Mouse (Mus musculus) adrenal gland (tissue): Measurements from ENCODE around the gene Tox3.

Source experiments
- intact Hi-C: fragments of 180-260 bp; cut with DNase I; formaldehyde crosslinking; loops from one replicate; pipeline ENCODE4 v1.15.1; 2025
- long read RNA-seq, 2 experiments: library from polyadenylated mRNA; unstranded; transcript quantifications; one replicate each; pipeline ENCODE4 v2.0.0; 2020; ENCODE audit warnings: borderline replicate concordance in 1 of 2; ENCODE audit not compliant: insufficient replicate concordance in 1 of 2

Tox3 gene
- long read RNA-seq, experiment 1 = 0 reads
- long read RNA-seq, experiment 2 = 0 reads

- intact Hi-C loops = no loop called here
These were observed at the start of gene Tox3 for GRCm38 (mm10) chr8:90348178-90348925. Tox3 (minus strand) TSS chr8:90348343.

GRCm38 (mm10) chr8:90392643-90393042, 44.5 kb upstream of the Tox3 start:
- intact Hi-C loops = no loop called here

GRCm38 (mm10) chr8:90391483-90392074, 43.4 kb upstream of the Tox3 start:
- intact Hi-C loops = no loop called here

- intact Hi-C loops = no loop called here
These were observed 42.7 kb upstream of the Tox3 start for GRCm38 (mm10) chr8:90390827-90391226.

DNA sequence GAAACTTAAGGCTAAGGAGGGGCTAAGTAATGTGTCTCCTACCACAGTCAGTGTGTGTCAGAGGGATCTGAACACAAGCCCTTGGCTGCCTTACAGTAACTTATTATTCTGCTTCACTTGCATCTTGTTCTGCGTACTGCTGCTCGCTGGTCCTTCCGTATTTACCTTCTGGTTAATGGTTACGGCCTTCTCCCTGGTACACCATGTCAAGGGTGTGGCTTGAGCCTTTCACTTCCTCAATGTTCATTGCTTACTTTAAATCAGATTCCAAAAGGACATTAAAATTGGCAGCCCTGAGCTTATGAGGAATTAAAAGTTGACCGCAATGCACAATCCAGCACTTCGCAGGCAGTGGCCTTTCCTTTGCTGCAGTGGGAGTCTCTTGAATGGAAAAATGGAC, 30.9 kb upstream of the Tox3 start:
- intact Hi-C loops = no loop called here

DNA sequence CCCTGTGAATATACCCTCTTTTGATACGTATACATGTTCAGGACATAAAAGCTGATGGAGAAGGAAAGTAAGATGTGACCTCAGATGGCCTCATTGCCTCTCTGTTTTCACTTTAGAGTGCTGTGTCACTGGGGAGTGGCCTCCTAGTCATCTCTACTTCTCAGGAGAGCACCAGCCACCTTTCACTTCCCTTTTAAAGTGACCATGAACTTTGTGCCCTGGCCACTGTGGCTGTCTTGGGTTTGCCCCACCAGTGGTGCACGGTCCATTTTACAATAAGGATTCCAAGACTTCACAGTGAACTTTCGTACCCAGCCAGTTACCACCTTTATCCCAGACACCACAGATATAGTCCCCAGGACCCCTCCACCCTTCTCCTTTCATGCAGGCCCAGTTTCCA, 29.9 kb upstream of the Tox3 start:
- intact Hi-C loops = no loop called here

DNA sequence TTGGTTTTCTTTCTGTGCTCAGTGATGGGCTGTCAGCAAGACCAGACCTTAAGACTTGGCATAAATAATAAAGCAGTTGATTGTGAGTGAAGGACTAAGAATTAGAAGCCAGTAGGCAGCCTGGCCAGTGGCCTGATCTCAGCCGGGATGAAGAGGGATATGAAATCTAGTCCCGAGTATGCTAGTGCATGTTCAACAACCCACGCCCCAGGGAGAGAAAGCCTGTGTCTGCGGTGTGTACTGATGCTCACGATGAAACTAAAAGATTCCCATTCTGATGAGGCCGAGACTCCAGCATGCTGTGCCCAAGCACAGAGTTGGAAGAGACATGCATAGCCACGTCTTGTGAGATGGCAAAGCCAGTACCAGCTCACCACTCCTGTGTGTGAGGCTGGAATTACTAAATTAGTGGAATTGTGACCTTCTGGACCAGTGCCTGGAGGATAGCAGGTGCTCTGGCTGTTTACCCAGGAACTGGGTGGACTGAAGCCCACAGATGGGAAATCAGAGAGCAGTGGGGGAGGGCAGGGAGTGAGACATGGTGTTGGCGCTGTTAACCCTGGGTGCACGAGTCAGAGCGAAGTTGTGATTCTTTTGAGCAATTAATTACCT, 23.6 kb upstream of the Tox3 start:
- intact Hi-C loops = no loop called here

DNA sequence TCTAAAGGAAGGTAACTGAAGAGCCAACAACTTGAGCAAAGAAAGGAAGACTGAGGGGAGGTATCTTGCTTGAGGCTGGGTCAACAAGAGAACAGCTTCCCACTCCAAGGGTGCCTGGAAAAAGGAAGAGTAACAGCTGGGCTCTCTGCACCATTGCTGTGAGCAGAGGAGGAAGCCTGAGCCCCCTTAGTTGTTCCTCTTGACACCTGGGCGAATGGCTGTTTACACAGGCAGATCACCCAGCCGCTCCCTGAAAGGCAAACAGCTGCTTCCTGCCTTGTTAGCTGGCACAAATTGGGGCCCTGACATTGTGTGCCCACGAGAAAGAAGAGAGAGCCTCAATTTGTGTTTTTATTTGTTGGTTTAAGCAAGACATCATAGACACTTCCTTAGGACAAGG, 21.7 kb upstream of the Tox3 start:
- intact Hi-C loops = no loop called here

DNA sequence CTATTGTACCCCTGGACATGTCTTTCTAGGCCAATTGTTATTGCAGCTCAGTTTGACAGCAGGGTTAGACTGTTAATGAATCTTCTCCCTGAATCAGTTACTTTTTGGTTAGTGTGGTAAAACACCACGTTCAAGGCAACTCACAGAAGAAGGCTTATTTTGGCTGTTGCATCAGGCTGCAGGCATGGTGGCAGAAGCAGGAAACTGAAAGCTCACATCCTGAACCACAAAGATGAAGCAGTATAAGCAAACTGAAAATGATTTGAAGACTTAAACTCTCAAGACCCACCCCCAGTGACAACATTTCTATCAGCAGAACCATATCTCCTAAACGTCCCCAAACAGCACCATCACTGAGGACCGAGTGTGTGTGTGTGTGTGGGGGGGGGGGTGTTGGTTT, 8.6 kb upstream of the Tox3 start:
- intact Hi-C loops = no loop called here

GRCm38 (mm10) chr8:90354782-90355181, 6.6 kb upstream of the Tox3 start:
- intact Hi-C loops = no loop called here

- intact Hi-C loops = no loop called here
These were observed 5.9 kb upstream of the Tox3 start for GRCm38 (mm10) chr8:90353960-90354540.

DNA sequence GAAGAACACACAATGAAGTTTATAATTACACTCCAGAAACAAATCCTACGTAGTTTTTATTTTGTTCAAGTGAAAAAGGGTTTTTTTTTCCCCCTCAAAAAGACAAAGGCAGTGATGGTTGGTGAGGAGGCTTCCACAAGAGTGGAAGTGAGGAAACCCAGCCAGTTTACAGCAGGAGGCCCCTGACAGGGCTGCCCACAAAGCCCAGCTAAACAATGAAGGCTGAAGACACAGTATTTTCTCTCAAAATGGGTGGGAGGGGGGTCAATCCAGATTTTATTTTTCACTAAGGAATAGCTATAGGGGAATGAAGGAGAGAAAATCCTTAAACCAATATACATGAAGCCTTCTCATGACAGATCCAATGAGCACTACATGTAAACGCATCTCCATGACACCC, 5.4 kb upstream of the Tox3 start:
- intact Hi-C loops = no loop called here

- intact Hi-C loops = no loop called here
These were observed 4.8 kb upstream of the Tox3 start for GRCm38 (mm10) chr8:90352991-90353390.

GRCm38 (mm10) chr8:90349709-90350562, 1.8 kb upstream of the Tox3 start:
- intact Hi-C loops = no loop called here

GRCm38 (mm10) chr8:90348926-90349683, 962 bp upstream of the Tox3 start:
- intact Hi-C loops = no loop called here

DNA sequence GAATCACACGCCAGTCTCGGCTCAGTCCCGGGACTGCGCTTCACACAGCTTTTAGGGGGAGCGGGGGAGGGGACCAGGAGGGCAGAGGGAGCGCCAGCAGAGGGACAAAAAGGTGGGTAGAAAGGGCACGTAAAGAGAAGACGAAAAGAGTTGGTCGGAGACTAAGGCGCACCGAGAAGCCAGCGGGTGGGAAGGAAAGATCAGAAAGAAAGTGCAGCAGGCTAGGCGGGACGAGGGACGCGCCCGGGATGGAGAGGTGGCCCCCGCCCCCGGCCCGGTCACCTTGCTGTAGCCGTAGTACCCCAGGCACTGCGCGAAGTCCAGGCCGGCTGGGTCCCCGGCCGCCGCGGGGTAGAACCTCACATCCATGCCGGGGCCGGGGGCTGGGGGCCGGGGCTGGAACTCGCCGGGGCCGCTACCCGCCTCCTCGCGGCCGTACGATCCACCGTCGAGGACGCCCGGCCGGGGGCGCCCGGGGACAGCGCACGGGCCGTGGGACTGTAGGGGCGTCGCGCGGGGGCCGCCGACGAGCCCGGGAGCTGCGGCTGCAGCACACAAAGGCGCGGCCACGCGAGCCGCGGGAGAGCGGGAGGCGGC, 464 bp downstream of the Tox3 start:
- intact Hi-C loops = no loop called here

GRCm38 (mm10) chr8:90346880-90347535, 1.1 kb downstream of the Tox3 start:
- intact Hi-C loops = no loop called here

GRCm38 (mm10) chr8:90346138-90346879, 1.8 kb downstream of the Tox3 start:
- intact Hi-C loops = no loop called here
